Mouse (Mus musculus): ENCODE measurements around the gene Rrm1. TPM values are rescaled to one million over a fixed set of nuclear protein-coding genes. Genes with fewer than 3 reads are reported as not detected.

Gene Rrm1
- 36.5 to 47.4 TPM (median 43.8 TPM) in 4 replicates for total RNA-seq (2023; ENCODE audit: inconsistent age)

DNA sequence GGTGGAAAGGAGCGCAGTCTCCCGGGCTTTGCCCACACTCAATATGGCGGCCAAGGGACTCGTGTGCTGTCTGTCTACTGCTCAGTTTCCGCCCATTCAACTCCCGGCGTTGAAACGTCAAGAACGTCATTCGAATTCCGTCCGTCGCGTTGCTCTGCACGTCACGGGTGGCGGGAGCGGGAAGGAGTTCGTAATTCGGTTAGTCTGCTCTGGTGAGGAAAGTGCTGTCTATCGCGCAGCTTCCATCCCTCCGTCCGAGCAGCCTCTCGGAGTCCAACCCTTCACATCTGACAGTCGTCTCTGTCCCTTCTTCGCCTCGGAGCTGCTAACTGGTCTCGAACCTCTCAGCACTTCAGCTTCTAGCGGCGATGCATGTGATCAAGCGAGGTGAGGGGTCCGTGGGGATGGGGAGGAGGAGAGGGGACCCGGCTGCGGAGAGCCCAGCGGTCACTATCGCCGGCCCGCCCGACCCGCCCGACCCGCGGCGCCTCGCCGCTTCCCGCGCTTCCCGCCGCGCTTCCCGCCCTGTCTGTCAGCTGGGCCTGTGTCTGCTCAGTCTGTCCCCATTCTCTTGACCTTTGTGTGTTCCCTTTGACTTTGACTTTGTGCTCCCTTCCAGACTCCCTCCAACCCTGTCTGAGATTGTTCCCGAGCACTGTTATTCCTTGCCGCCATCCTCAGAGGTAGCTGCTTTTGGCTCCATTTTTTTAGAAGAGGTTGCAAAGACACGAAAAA lies at the start of gene Rrm1:
TSS of gene Rrm1 (plus strand) at position 39 of the 735 bp plus-strand sequence.

DNA sequence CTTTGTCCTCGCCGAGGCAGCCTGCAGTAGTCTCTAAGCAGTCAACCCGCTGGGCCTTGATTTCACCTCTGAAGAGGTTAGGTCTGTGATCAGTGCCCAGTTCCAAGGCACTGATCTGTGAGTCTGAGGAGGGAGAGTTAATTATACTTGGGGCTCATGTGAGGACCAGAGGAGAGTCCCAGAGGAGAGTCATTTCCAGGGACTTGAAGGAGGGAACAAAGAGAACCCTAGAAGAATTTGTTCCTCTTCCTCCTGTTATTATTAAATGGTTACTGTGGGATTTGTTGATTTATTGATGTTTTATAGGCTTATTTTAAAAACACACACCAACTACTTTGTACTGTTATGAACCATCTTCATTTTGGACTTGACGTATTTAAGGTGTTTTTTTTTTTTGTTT lies 40.1 kb downstream of the Rrm1 start, which contains the start of gene Olfr543:
TSS of gene Olfr543 (minus strand) at position 101 of the 400 bp plus-strand sequence.

DNA sequence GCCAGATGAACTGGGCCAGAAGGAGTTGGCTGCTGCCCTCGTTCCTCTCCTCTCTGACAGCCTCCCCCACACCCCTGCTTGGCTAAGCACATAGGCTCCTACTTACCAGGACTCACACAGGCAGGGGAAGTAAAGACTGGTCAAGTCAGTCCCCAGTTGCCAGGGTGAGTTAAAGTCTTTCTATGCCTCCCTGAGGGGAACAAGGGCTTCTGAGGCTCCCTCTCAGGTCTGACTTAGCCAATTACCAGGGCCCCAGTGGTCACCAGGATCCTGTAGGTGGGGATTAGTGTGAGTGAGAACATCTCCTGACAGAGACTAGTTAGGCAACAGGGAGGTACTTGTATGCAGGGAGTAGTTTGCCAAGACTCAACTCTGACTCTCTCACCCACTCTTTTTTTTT lies 46.7 kb downstream of the Rrm1 start, which contains the start of gene Olfr544:
TSS of gene Olfr544 (minus strand) at position 153 of the 400 bp plus-strand sequence.

DNA sequence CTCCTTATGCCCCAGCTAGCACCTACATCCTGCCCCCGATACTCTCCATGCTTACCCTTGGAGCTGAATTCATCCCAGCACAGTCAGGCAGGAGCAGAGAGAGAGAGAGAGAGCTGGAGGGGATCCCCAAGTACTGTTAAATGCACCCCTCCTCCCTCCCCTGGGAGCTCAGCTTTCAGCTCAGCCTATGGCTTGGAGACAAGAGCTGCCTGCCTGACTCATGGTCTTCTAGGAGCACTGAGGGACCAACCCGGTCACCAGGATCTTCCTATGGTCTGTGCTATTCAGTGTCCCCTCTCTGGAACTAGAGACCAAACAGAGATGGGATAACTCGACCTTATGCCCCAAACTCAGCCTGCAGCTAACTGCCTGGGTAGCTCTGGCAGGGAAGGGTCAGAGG lies 58.0 kb downstream of the Rrm1 start, which contains the start of gene Olfr545:
TSS of gene Olfr545 (minus strand) at position 101 of the 400 bp plus-strand sequence.

Other genes with a start within 250 kb of the Rrm1 start
- 104 to 126 TPM (median 116 TPM) in 4 replicates for gene Nup98, start 231.5 kb upstream of the Rrm1 start, total RNA-seq (2023; ENCODE audit: inconsistent age)
- gene Pgap2, start 231.5 kb upstream of the Rrm1 start, total RNA-seq (2023; ENCODE audit: inconsistent age): 56.2 to 72.1 TPM (median 56.9 TPM) in 4 replicates
- gene Rhog, start 185.6 kb upstream of the Rrm1 start, total RNA-seq (2023; ENCODE audit: inconsistent age): 138 to 149 TPM (median 144 TPM) in 4 replicates
- gene Stim1, start 173.9 kb upstream of the Rrm1 start, total RNA-seq (2023; ENCODE audit: inconsistent age): 71.0 to 85.1 TPM (median 76.3 TPM) in 4 replicates
- not detected in 4 replicates for gene Olfr543, start 40.0 kb downstream of the Rrm1 start, total RNA-seq (2023; ENCODE audit: inconsistent age)
- gene Olfr544, start 46.6 kb downstream of the Rrm1 start, total RNA-seq (2023; ENCODE audit: inconsistent age): not detected in 4 replicates
- gene Olfr545, start 57.9 kb downstream of the Rrm1 start, total RNA-seq (2023; ENCODE audit: inconsistent age): not detected in 4 replicates
- gene Olfr547, start 93.1 kb downstream of the Rrm1 start, total RNA-seq (2023; ENCODE audit: inconsistent age): not detected in 4 replicates
- gene Olfr548-ps1, start 99.2 kb downstream of the Rrm1 start, total RNA-seq (2023; ENCODE audit: inconsistent age): not detected in 4 replicates
- not detected in 4 replicates for gene Olfr549, start 108.2 kb downstream of the Rrm1 start, total RNA-seq (2023; ENCODE audit: inconsistent age)
- 33.8 to 44.8 TPM (median 38.9 TPM) in 4 replicates for gene Trim21, start 123.8 kb downstream of the Rrm1 start, total RNA-seq (2023; ENCODE audit: inconsistent age)
- not detected in 4 replicates for gene Olfr550, start 129.7 kb downstream of the Rrm1 start, total RNA-seq (2023; ENCODE audit: inconsistent age)
- gene Olfr551, start 150.2 kb downstream of the Rrm1 start, total RNA-seq (2023; ENCODE audit: inconsistent age): not detected in 4 replicates
- gene Olfr552, start 156.1 kb downstream of the Rrm1 start, total RNA-seq (2023; ENCODE audit: inconsistent age): 0.16 to 0.18 TPM in 2 of 4 replicates, not detected in the others
- gene Olfr553, start 176.5 kb downstream of the Rrm1 start, total RNA-seq (2023; ENCODE audit: inconsistent age): not detected in 4 replicates
- gene Olfr554, start 196.7 kb downstream of the Rrm1 start, total RNA-seq (2023; ENCODE audit: inconsistent age): not detected in 4 replicates
- gene Olfr555, start 217.1 kb downstream of the Rrm1 start, total RNA-seq (2023; ENCODE audit: inconsistent age): not detected in 4 replicates
- gene Olfr556, start 223.2 kb downstream of the Rrm1 start, total RNA-seq (2023; ENCODE audit: inconsistent age): not detected in 4 replicates
- gene Trim68, start 245.6 kb downstream of the Rrm1 start, total RNA-seq (2023; ENCODE audit: inconsistent age): 17.1 to 19.9 TPM (median 18.1 TPM) in 4 replicates